Mouse (Mus musculus) lung, postnatal 0 days (tissue): ENCODE results near the gene Sox21. TPM values are rescaled to one million over a fixed set of nuclear protein-coding genes. Genes with fewer than 3 reads are reported as not detected.

ENCODE experiments used
- ATAC-seq: fragments of 200-750 bp; cut with Nextera tagmentation; 2 replicates; pipeline ENCODE4 v1.8.0; 2017; ENCODE audit warnings: moderate library complexity
- DNase-seq: peaks from one replicate; pipeline ENCODE4 v3.0.0-alpha.2; 2016; ENCODE audit warnings: low spot score
- H3K27ac ChIP-seq: fragments of 300-500 bp; sonication (generic); 2 replicates; pipeline ENCODE4 v1.5.1; 2014; ENCODE audit warnings: antibody characterized with exemption, mild to moderate bottlenecking, low read length, mixed read lengths
- H3K27me3 ChIP-seq: fragments of 300-500 bp; sonication (generic); replicated peaks from 2 replicates; pipeline ENCODE4 v1.6.1; 2014; ENCODE audit warnings: low read length, mixed read lengths; ENCODE audit not compliant: insufficient read depth
- H3K36me3 ChIP-seq: fragments of 300-500 bp; sonication (generic); 2 replicates; pipeline ENCODE4 v1.6.1; 2014; ENCODE audit warnings: low read length, mixed read lengths; ENCODE audit not compliant: insufficient read depth
- H3K4me1 ChIP-seq: fragments of 300-500 bp; sonication (generic); 2 replicates; pipeline ENCODE4 v1.6.1; 2014; ENCODE audit warnings: antibody characterized with exemption, low read depth, low read length, mixed read lengths; ENCODE audit not compliant: insufficient read depth
- H3K4me2 ChIP-seq: fragments of 300-500 bp; sonication (generic); replicated peaks from 2 replicates; pipeline ENCODE4 v1.6.1; 2014; ENCODE audit warnings: low read depth, mild to moderate bottlenecking, low read length, moderate library complexity, mixed read lengths
- H3K4me3 ChIP-seq: fragments of 300-500 bp; sonication (generic); 2 replicates; pipeline ENCODE4 v1.5.1; 2014; ENCODE audit warnings: low read depth, low read length
- H3K9ac ChIP-seq: fragments of 300-500 bp; sonication (generic); replicated peaks from 2 replicates; pipeline ENCODE4 v1.6.1; 2014; ENCODE audit warnings: low read depth, mild to moderate bottlenecking
- H3K9me3 ChIP-seq: fragments of 300-500 bp; sonication (generic); 2 replicates; pipeline ENCODE4 v1.6.1; 2016; ENCODE audit warnings: low read length, mixed read lengths
- CTCF ChIP-seq: IDR thresholded peaks from 2 replicates; pipeline ENCODE4 v1.5.1; 2016; ENCODE audit warnings: antibody characterized with exemption, mild to moderate bottlenecking
- EP300 ChIP-seq: IDR thresholded peaks from 2 replicates; pipeline ENCODE4 v1.6.1; 2016; ENCODE audit warnings: antibody characterized with exemption, mild to moderate bottlenecking, control low read depth
- WGBS: fragments of 180-500 bp; shearing (Covaris S2); extraction: QIAGEN DNeasy Blood & Tissue Kit; methylation state at CpG from one replicate; pipeline ENCODE4 v1.1.7; 2014; 5-methylcytosine and 5-hydroxymethylcytosine counted together
- polyA plus RNA-seq: library from polyadenylated mRNA; unstranded; fragments of >200 nt; fragmentation: Nextera tagmentation; extraction: Ambion mirVana; gene quantifications from 2 replicates; pipeline ENCODE4 v1.2.1, GENCODE M21; 2015

The Sox21 gene
- polyA plus RNA-seq, 1 experiment from 2014 or later, result 0.14 TPM

- 1% methylated on average over 21 of the region's 21 CpGs for WGBS
- TF ChIP-seq CTCF (no peak), EP300 (no peak)
- ATAC-seq (no peak), DNase-seq (no peak)
- Histone ChIP-seq H3K4me3 (no peak overlapping the region), H3K9ac (no peak overlapping the region), H3K4me1 (no peaks in the 10 kb centered on the region), H3K4me2 (no peak overlapping the region), H3K9me3 (no peaks in the 10 kb centered on the region), H3K27ac (no peak overlapping the region), H3K27me3 (peaks cover 83% of the 10 kb centered on the region), H3K36me3 (no peaks in the 10 kb centered on the region)
Measured at GRCm38 (mm10) chr14:118226471-118227155, 10.2 kb downstream of the Sox21 start.

GRCm38 (mm10) chr14:118225911-118226310 lies 10.9 kb downstream of the Sox21 start:
- 0 out of 2 replicates have a peak overlapping the region, but pooled peaks have one; percentile 8 for H3K4me3 ChIP-seq
- 2% methylated on average over 21 of the region's 21 CpGs for WGBS
- ATAC-seq (no peak), DNase-seq (no peak)
- TF ChIP-seq CTCF (no peak), EP300 (no peak)
- H3K4me1 ChIP-seq, result no peaks in the 10 kb centered on the region
- H3K9me3 ChIP-seq, result no peaks in the 10 kb centered on the region
- H3K9ac ChIP-seq, result no peak overlapping the region
- no peak overlapping the region for H3K4me2 ChIP-seq
- H3K36me3 ChIP-seq, result no peaks in the 10 kb centered on the region
- no peak overlapping the region for H3K27ac ChIP-seq
- H3K27me3 ChIP-seq, result peaks cover 76% of the 10 kb centered on the region

- H3K27me3 ChIP-seq, result peaks cover 69% of the 10 kb centered on the region
- no peak overlapping the region for H3K9ac ChIP-seq
- H3K4me2 ChIP-seq, result no peak overlapping the region
- DNase-seq (no peak), ATAC-seq (no peak)
- no peaks in the 10 kb centered on the region for H3K9me3 ChIP-seq
- no peak overlapping the region for H3K4me3 ChIP-seq
- no peaks in the 10 kb centered on the region for H3K4me1 ChIP-seq
- no peak for TF ChIP-seq EP300
- no peak for TF ChIP-seq CTCF
- no peak overlapping the region for H3K27ac ChIP-seq
- H3K36me3 ChIP-seq, result no peaks in the 10 kb centered on the region
- WGBS, result 13% methylated on average over 16 of the region's 16 CpGs
Measured at GRCm38 (mm10) chr14:118225061-118225743, 11.6 kb downstream of the Sox21 start.

GRCm38 (mm10) chr14:118220885-118221284 lies 15.9 kb downstream of the Sox21 start:
- no peak for TF ChIP-seq EP300
- TF ChIP-seq CTCF, result peak; percentile 46
- DNase-seq, result no peak
- H3K4me3 ChIP-seq, result no peak overlapping the region
- H3K4me2 ChIP-seq, result no peak overlapping the region
- no peaks in the 10 kb centered on the region for H3K9me3 ChIP-seq
- no peaks in the 10 kb centered on the region for H3K36me3 ChIP-seq
- no peak for ATAC-seq
- 81% methylated on average over 1 of the region's 1 CpGs for WGBS
- no peaks in the 10 kb centered on the region for H3K4me1 ChIP-seq
- H3K27ac ChIP-seq, result no peak overlapping the region
- H3K27me3 ChIP-seq, result peaks cover 28% of the 10 kb centered on the region
- H3K9ac ChIP-seq, result no peak overlapping the region

- DNase-seq (no peak), ATAC-seq (no peak)
- H3K4me1 ChIP-seq, result no peaks in the 10 kb centered on the region
- no peak overlapping the region for H3K4me2 ChIP-seq
- H3K27ac ChIP-seq, result no peak overlapping the region
- H3K9me3 ChIP-seq, result no peaks in the 10 kb centered on the region
- no peak overlapping the region for H3K4me3 ChIP-seq
- H3K9ac ChIP-seq, result no peak overlapping the region
- WGBS, result 85% methylated on average over 8 of the region's 8 CpGs
- no peaks in the 10 kb centered on the region for H3K36me3 ChIP-seq
- no peak for TF ChIP-seq CTCF
- TF ChIP-seq EP300, result no peak
- H3K27me3 ChIP-seq, result no peaks in the 10 kb centered on the region
Measured at GRCm38 (mm10) chr14:118216826-118217225, 20.0 kb downstream of the Sox21 start.

- no peak for ATAC-seq
- H3K27me3 ChIP-seq, result no peaks in the 10 kb centered on the region; the same call in 1 of the 2 replicates
- no peaks in the 10 kb centered on the region for H3K4me1 ChIP-seq
- H3K27ac ChIP-seq, result no peak overlapping the region
- H3K9me3 ChIP-seq, result no peaks in the 10 kb centered on the region
- TF ChIP-seq CTCF, result no peak
- TF ChIP-seq EP300, result no peak
- no peaks in the 10 kb centered on the region for H3K36me3 ChIP-seq
- WGBS, result 77% methylated on average over 15 of the region's 15 CpGs
- no peak overlapping the region for H3K9ac ChIP-seq
- no peak overlapping the region for H3K4me2 ChIP-seq
- DNase-seq, result no peak
- H3K4me3 ChIP-seq, result no peak overlapping the region
Measured at GRCm38 (mm10) chr14:118212188-118212804, 24.5 kb downstream of the Sox21 start.
